Mouse (Mus musculus): Measurements from ENCODE around the gene Sh3rf3.

DNA sequence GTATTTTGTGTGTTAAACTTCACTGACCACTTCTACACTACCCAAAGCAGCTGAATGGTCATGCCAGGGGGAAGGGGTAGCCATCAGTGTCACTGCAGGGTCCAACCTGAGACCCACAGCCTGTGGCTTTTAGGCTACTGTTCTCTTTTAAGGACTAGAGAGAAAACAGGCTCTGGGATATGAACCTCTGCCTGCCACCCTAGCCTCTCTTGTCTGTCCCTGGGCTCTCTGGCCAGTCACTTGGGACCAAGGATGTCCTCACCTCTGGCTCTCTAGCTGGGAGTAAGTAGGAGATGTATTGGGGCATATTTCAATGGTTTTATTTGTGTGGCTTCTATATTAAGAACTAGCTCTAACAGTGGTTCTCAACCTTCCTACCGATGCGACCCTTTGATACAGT lies 306.7 kb downstream of the Sh3rf3 start:
- TF ChIP-seq CTCF (conservative IDR thresholded peaks at IDR 0.05; ENCODE audit: low read length) (no peak), NANOG (IDR thresholded peaks at IDR 0.05; ENCODE audit: borderline replicate concordance, low read length) (no peak), POU5F1 (IDR thresholded peaks at IDR 0.05; ENCODE audit: borderline replicate concordance, low read length) (no peak)

All from E14TG2a.4 (cell line).